Mouse (Mus musculus) embryonic fibroblast, embryonic 13.5 days (primary cell): ENCODE data around the gene Gemin5. TPM values are rescaled to one million over a fixed set of nuclear protein-coding genes. Genes with fewer than 3 reads are reported as not detected.

ENCODE experiments used
- H3K27ac ChIP-seq: 2 replicates; pipeline ENCODE4 v1.5.1; 2012; ENCODE audit warnings: low read length, control low read depth, inconsistent platforms; ENCODE audit not compliant: insufficient read depth
- H3K4me1 ChIP-seq: 2 replicates; pipeline ENCODE4 v1.6.1; 2011; ENCODE audit warnings: low read length; ENCODE audit not compliant: control insufficient read depth, insufficient read depth
- H3K4me3 ChIP-seq: 2 replicates; pipeline ENCODE4 v1.5.1; 2011; ENCODE audit warnings: mild to moderate bottlenecking, control low read depth, low read length; ENCODE audit not compliant: insufficient read depth
- CTCF ChIP-seq: IDR thresholded peaks from 2 replicates; pipeline ENCODE4 v1.5.1; 2011; ENCODE audit warnings: mild to moderate bottlenecking, control low read depth, low read length, moderate library complexity, borderline replicate concordance; ENCODE audit not compliant: insufficient read depth
- POLR2A ChIP-seq: IDR thresholded peaks from 2 replicates; pipeline ENCODE4 v1.6.1; 2011; ENCODE audit warnings: low read depth, mild to moderate bottlenecking, control low read depth, low read length, moderate library complexity
- polyA plus RNA-seq: library from polyadenylated mRNA; stranded (reverse); fragments of >200 nt; gene quantifications from 2 replicates; pipeline ENCODE4 v1.2.4, GENCODE M21; 2011; ENCODE audit warnings: low read depth; ENCODE audit not compliant: missing spikeins, insufficient read length

Gene Gemin5
- polyA plus RNA-seq, 1 experiment: 16.1 TPM

DNA sequence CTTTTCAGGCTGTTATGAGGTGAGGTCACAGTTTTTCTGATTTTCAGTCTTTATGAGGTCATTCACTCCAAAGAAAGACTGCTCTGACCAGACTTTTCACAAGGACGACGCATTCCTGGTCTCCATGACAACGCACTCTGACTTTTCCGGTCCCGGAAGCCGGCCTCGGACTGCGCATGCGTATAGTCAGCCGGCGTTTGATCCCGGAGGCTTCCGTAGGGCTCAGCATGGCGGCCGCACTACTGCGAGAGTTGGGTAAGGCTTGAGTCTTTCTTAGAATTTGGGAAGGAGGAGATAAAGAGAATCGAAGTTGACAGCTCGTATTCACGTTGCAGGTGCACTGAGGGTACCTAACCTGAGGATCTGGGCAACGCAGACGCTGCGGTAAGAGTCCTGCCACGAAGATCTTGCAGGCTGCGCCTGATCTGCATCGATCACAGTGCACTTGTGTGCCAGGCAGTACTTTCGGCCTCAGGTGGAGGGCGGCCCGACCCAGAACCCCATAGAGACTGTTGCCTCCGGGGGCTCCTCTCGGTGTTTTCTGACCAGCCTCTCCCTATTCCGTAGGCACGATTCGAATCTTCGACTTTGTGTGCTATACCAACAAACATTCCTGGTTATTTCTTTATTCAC lies 3.2 kb upstream of the Gemin5 start, which contains the start of gene Mrpl22:
Gene Mrpl22, plus strand, starts transcription at position 203 of the 633 bp plus-strand sequence.
- TF ChIP-seq CTCF (no peak), POLR2A (peak; percentile 86)
- Histone ChIP-seq H3K4me1 (no peaks in the 10 kb centered on the region), H3K4me3 (peak within 1 kb of the TSS; percentile 84), H3K27ac (no peak within 1 kb of the TSS)

DNA sequence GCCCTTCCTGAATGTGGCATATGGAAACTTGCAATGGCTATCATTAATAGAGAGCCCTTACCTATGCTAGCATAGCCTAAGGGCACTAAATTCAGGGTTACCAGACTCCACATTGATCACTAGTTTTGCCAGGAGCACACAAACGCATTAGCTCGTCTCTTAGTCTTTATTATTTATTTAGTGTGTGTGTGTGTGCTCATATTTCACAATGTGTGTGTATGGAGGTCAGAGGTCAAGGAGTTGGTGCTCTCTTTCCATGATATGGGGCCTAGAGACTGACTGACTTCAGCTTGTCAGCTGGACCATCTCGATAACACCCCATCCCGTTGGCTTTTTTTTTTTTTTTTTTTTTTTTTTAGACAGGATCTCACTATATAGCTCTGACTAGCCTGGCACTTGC lies 1.3 kb upstream of the Gemin5 start:
- H3K27ac ChIP-seq: no peak overlapping the region
- no peaks in the 10 kb centered on the region for H3K4me1 ChIP-seq
- no peak overlapping the region for H3K4me3 ChIP-seq
- no peak for TF ChIP-seq CTCF
- TF ChIP-seq POLR2A: no peak

DNA sequence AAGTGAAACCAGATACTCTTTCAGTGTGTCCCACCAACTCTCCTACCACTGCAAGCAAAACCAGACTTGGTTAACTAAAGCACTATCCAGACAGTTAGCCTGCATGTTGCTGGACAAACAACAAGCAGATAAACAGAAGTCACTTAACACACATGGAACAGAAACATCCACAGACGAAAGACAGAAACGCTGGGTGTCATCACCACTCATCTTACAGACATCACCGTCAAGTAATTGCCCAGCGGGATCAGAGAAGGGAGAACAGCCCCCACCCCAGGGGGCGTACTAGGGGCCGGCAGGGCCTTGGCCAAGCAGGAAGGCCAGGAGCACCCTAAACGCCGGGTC lies 545 bp downstream of the Gemin5 start:
- peak overlapping the region; percentile 98 for H3K4me3 ChIP-seq
- peak overlapping the region; percentile 42; the same call in 1 of the 2 replicates for H3K27ac ChIP-seq
- no peak for TF ChIP-seq CTCF
- TF ChIP-seq POLR2A: no peak
- H3K4me1 ChIP-seq: no peaks in the 10 kb centered on the region

DNA sequence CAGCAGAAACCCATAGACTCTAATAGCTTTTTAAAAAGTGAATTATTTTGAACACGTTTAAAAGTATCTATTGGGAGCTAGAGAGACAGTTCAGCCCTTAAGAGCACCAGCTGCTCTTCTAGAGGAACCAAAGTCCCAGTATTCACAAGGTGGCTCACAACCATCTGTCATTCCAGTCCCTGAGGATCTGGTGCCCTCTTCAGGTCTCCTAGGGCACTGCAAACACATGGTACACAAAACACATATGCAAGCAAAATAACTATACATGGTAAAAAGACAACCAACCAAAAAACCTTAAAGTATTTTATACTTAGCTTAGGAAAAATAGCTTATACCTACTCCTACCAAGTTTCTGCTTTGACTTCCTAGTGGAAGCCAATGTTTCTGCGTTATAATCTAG lies 3.3 kb downstream of the Gemin5 start:
- Histone ChIP-seq H3K27ac (no peak overlapping the region), H3K4me3 (no peak overlapping the region), H3K4me1 (no peaks in the 10 kb centered on the region)
- TF ChIP-seq POLR2A: no peak
- TF ChIP-seq CTCF: no peak

- H3K27ac ChIP-seq: no peak overlapping the region
- H3K4me1 ChIP-seq: no peaks in the 10 kb centered on the region
- H3K4me3 ChIP-seq: no peak overlapping the region
- TF ChIP-seq CTCF (no peak), POLR2A (no peak)
These were observed 11.5 kb downstream of the Gemin5 start for GRCm38 (mm10) chr11:58156871-58157270.

DNA sequence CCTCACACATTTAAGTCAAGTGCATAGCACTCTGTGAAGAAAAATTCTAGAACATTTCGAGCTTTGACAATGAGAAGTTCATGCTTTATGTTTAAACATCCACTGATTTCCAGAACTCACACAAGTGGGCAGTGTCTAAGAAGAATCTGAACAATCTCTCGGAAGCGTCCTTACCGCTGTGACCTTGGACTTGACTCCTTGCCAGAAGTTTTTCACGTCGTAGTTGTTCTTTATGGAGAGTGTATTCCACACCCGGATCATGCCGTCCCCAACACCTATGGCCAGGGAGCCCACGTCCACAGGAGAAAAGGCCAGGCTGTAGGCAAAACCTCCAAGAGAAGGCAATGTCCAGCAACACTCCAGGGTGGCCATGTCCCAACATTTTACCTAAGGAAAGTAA lies 12.9 kb downstream of the Gemin5 start:
- no peak for TF ChIP-seq POLR2A
- TF ChIP-seq CTCF: no peak
- Histone ChIP-seq H3K4me1 (no peaks in the 10 kb centered on the region), H3K27ac (no peak overlapping the region), H3K4me3 (no peak overlapping the region)

GRCm38 (mm10) chr11:58146241-58146640 lies 22.1 kb downstream of the Gemin5 start:
- Histone ChIP-seq H3K4me3 (no peak overlapping the region), H3K27ac (no peak overlapping the region), H3K4me1 (no peaks in the 10 kb centered on the region)
- TF ChIP-seq CTCF: no peak
- no peak for TF ChIP-seq POLR2A

- Histone ChIP-seq H3K4me3 (no peak overlapping the region), H3K4me1 (no peaks in the 10 kb centered on the region), H3K27ac (no peak overlapping the region)
- no peak for TF ChIP-seq CTCF
- no peak for TF ChIP-seq POLR2A
These were observed 24.5 kb downstream of the Gemin5 start for GRCm38 (mm10) chr11:58143704-58144426.

GRCm38 (mm10) chr11:58139466-58139865 lies 28.9 kb downstream of the Gemin5 start:
- no peak overlapping the region for H3K27ac ChIP-seq
- no peak overlapping the region for H3K4me3 ChIP-seq
- no peaks in the 10 kb centered on the region for H3K4me1 ChIP-seq
- TF ChIP-seq CTCF: no peak
- no peak for TF ChIP-seq POLR2A

- no peak overlapping the region for H3K27ac ChIP-seq
- H3K4me3 ChIP-seq: no peak overlapping the region
- H3K4me1 ChIP-seq: no peaks in the 10 kb centered on the region
- TF ChIP-seq CTCF (no peak), POLR2A (no peak)
These were observed 29.5 kb downstream of the Gemin5 start for GRCm38 (mm10) chr11:58138821-58139220.

GRCm38 (mm10) chr11:58136677-58137076 lies 31.7 kb downstream of the Gemin5 start:
- TF ChIP-seq CTCF: no peak
- TF ChIP-seq POLR2A: no peak
- Histone ChIP-seq H3K4me1 (no peaks in the 10 kb centered on the region), H3K4me3 (no peak overlapping the region), H3K27ac (no peak overlapping the region)
